9 mouse cellular contexts compared by ENCODE assay signal in the genomic region with DNA sequence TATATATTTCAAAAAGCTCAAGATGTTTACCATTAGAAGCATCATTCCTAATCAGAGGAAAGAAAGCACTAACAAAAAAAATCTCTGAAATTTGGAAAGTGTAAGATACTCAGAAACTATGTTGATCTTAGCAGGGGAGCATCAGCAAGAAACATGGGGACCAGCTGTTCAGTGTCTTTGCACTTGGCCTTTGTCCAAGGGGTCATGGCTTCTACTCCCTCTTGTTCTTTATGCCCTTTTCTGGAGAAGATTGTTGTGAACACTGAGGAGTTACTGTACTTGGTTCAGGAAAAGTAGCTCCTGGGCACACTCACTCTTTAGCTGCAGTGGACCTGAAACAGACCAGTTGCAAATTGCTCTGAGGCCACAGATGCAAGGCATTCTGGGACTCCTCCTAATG.
"Had no signal": no experiment of that assay in that cellular context is flagged by ENCODE, and none has a peak within 500 bp of the region (broad histone marks: within the 10 kb centered on the region; RNA-seq: fewer than 3 reads in every experiment).

No protein-coding gene starts in this region.

- H3K4me2 ChIP-seq: hindbrain, embryonic 13.5 days; limb, embryonic 15.5 days; liver, embryonic 12.5 days; midbrain, embryonic 13.5 days had no signal

- H3K9ac ChIP-seq: hindbrain, embryonic 13.5 days; limb, embryonic 15.5 days; liver, embryonic 12.5 days; midbrain, embryonic 13.5 days had no signal

- H3K4me1 ChIP-seq: hindbrain, embryonic 13.5 days; limb, embryonic 15.5 days; liver, embryonic 12.5 days; midbrain, embryonic 13.5 days had no signal

- H3K4me3 ChIP-seq: hindbrain, embryonic 13.5 days; limb, embryonic 15.5 days; liver, embryonic 12.5 days; midbrain, embryonic 13.5 days had no signal

- ATAC-seq: hindbrain, postnatal 0 days; liver, embryonic 12.5 days; midbrain, embryonic 13.5 days had no signal

- DNase-seq: kidney, adult 11 months; layer of hippocampus, postnatal 36 days; thymus, adult 18-20 months; thymus, postnatal 14 days had no signal

- H3K9me3 ChIP-seq: hindbrain, embryonic 13.5 days; limb, embryonic 15.5 days; liver, embryonic 12.5 days; midbrain, embryonic 13.5 days had no signal

- H3K27me3 ChIP-seq: hindbrain, embryonic 13.5 days; limb, embryonic 15.5 days; liver, embryonic 12.5 days; midbrain, embryonic 13.5 days had no signal

- H3K36me3 ChIP-seq: hindbrain, embryonic 13.5 days; limb, embryonic 15.5 days; liver, embryonic 12.5 days; midbrain, embryonic 13.5 days had no signal

- H3K27ac ChIP-seq: hindbrain, embryonic 13.5 days; hindbrain, postnatal 0 days; limb, embryonic 15.5 days; liver, embryonic 12.5 days; midbrain, embryonic 13.5 days had no signal
